Mouse (Mus musculus) spleen, postnatal 14 days (tissue): ENCODE measurements at regions not wholly inside any gene's neighbourhood (a gene's known extent, or its start where the extent isn't known, plus 50 kb on each side); places are given as distances from the start of the nearest gene placed in this dataset.

ENCODE experiments used
- DNase-seq, 2 experiments: peaks; one replicate each; pipeline ENCODE4 v3.0.0; 2021 to 2022; ENCODE audit warnings: low spot score in 2 of 2

DNA sequence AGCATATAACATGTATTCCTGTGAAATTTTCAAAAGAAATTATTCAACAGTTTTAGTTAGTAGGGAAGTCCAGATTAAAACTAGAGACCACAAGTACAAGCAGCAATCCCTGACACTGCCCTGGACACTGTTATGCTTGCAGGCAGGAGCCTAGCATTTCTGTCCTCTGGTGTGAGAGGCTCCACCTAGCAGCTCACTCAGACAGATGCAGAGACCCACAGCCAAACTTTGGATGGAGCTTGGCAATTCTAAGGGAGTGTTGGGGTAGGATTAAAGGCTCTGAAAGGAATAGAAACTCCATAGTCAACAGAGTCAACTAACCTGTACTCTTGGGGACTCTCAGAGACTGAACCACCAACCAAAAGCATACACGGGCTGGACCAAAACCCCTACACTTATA lies 509.8 kb downstream of the Flrt2 start:
- no peak for DNase-seq

DNA sequence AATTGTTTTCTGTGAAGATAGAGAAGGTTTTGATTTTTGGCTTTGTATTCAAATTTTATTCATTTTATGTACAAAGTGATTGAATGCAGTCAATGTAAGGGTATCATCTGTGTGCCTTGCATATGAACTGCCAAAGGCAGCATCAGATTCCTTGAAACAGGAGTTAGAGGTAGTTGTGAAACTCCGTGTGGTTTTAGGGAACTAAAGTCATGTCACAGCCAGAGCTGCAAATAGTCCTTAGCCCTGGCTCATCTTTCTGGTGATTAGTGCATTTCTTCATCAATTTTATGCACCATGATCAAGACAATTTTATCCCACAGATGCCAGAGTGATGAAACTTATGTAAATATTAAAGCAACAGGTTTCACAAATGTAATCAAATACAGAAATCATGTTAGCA lies 534.4 kb downstream of the Flrt2 start:
- DNase-seq: no peak

DNA sequence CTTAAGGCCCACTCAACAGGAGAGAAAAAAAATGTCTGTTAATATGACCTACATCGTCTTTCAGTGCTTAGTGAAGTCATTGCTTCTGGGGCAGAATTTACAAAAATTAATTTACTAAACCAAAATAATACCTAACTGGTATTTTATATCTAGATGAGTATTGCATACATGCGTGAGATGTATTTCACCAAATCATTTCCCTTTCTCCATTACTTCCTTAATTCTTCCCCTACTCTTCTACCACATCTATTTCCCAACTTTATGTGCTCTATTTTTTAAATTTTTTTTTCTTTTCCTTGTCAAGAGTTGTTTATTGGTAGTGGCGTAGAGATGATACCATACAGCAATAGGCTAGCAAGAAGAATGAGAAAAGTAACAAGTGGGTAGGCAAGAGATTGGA lies 536.7 kb downstream of the Flrt2 start:
- no peak for DNase-seq

DNA sequence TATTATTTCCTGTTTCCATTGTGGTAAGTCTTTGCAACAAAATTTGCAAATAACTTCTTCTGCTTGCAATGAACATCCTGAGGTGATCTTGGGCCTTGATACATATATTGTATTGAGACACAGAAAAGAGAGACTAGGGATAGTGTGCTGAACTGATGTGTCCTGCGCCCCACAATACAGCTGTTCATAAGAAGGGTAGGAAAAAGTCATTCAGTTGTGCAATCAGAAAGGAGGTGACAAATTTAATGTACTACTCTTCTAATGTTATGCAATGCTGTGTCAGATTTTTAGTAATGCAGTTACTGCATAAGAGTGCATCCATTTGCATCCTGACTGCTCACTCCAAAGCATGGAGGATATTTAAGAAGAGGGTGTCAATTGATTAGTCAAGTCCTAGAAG lies 543.5 kb downstream of the Flrt2 start:
- DNase-seq: no peak

DNA sequence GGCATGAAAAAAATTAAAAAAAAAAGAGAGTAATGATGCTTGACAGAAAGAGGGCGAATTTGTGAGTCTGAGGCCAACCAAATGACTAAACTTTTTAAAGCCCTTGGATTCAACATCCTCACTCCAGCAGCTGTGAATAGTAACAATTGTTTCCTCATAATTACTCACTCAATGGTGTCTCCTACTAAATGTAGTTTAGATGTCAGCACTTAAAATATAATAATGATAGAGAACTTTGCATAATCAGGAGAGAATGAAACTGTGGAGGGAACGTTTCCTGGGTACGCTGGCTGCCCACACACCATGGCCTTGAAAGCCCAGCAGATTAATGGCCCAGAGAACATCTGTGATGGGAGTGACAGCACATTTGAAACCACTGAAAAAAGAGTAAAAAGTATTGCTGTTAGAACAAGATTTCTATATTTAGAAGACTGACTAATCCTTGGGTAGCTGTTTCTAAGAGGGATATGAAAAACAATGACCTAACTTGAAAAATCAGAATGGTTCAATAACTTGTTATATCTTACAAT lies 544.0 kb downstream of the Flrt2 start:
- no peak for DNase-seq

DNA sequence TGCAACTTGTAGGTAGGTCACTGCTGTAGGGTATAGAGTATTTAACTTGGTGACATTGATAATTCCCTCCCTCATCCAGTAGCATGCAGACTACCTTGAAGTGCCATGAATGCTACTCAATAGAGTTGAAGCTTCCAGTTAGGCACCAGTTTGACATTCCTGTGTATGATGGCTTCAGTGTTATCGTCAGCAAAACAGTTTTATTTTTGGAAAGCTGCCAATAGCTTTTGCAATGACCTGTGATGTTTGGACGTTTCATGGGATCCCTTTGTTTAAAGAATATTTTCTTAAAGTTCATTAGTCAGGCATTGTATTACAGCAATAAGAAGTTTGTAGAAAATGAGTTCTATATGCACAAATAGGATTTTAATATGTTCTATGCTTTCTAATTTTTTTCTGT lies 547.6 kb downstream of the Flrt2 start:
- no peak for DNase-seq

DNA sequence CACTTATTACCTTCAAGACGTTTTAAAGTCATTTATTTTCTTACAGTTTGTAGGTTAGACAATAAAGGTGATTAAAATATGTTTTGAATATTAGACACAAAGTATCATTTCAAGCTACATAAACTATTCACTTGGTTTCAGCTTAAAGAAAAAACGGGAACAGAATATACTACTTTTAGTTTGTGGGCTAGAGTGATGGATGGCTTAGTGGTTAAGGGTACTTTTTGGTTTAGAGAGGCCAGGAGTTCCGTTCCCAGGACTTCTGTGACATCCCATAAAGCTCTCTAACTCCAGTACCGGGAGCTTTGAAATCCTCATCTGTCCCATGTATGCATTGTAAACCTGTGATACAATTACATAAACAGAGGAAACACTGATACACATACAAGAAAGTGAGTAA lies 570.0 kb downstream of the Flrt2 start:
- DNase-seq: no peak

DNA sequence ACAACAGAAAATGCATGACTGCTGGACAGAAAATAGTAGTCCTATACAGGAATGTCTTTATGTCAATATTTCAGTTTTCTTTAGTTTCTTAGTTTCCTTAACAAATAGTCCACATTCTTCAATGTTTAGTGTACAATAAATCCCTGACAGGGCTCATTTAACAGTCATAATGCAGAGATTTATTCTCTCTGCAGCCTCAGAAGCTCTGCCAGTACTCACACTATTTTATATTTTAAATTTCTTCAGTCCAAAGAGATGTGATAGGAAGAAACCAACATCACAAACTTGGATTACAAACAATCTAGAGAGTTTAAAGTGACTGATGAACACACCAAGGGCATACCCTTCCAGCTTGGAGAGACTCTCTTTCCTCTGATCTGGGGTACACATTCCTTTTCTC lies 583.9 kb downstream of the Flrt2 start:
- DNase-seq: no peak

DNA sequence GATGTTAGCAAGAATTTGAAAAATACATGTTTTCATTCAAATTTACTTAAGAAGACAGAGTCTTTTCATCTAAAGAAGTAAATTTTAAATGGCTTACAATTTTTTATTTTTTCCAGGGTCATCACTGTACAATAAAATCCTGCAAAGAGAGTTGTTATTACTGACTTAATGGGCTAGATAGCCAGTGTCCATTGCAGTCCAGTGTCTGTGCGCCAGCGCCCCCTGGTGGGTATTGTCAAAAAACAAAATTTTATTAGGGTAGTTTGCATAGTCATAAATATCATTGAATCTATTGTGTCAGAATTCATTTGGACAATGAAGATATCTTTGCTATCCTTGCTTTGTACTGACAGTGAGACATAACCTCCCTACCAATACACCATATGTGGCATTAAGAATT lies 619.1 kb downstream of the Flrt2 start:
- peak in 1 of 2 experiments; percentile 1 for DNase-seq

DNA sequence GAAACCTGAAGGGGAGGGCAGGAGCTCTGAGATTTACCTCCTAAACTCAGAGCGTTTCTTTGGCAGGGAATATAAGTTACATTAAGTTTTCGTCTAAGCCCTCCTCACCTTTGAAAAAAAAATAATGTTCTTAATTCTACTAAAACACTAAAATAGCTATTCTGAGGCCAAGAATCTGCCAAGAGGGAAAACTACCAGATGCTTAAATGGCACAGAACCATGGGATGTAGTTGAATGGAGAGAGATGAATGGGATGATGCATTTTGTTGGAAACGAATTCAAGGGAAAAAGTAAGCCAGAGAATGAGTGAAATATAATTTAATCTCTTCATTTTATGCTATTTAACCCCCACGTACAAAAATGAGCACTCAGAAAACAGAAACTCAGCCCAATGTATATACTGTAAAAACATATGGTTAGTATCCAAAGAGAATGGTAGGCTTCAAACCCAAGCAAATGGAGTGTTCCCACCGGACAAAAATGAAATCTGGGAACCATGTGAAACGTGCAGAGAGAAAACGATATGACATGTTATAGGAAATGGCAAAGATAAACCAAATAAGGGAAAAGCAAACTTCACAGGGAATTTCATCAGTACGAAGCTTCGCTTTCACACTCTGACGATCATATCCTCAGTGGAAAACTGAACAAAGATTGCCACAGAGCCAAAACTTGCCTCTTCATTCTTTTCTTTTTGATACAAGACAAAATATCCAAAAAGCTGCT lies 631.2 kb downstream of the Flrt2 start:
- no peak for DNase-seq

DNA sequence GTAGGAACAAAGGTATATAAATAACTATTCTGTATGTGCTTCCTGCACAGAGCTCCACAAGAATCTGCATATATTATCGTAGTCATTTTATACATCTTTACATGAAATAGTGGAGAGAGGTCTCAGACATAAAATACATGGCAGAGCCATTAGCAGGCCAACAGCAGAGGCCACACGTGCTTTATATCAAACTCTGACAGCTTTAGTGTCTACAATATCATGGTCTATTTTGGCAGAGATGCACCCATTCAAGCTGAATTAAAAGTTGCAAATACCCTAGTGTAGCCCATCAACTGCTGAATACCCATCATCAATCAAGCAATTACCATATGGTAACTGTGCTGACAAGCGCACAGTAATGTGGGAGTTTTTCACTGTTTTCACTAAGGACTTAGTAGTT lies 659.1 kb downstream of the Flrt2 start:
- DNase-seq: no peak

DNA sequence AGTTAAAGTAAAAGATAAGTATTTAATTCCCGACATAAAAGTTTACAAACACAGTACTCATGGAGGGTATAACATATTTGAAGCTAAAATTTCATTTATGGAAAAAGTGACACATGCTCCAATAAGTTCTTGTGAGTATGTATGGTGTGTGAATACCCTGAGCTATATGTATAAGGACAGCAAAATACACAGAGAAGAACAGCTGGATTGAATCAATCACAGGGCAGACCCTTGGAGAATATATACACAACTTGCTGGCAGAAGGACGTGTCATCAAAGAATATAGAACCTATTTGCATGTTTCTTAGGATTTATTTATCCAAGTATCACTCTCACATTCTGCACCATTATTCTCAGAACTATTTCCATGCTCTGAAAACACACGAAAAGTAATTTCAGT lies 686.9 kb downstream of the Flrt2 start:
- no peak for DNase-seq

DNA sequence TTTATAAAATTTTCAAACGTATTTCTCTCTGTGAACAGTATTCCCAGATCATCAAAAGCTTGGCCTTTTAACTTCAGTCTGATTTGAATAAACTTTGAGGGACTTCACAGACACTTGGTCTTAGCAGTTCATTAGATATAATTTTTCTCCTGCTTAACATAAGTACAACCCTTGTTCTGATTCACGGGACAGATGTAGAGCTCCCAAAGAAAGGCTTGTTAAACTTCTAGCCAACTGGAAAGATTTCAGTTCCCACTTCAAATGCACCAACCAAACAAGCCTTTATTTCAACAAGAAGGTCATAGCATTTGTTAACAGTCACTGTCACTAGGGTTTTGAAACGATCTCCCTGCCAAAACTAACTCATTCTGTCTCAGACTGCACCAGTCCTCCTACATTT lies 727.1 kb downstream of the Flrt2 start:
- DNase-seq: no peak

DNA sequence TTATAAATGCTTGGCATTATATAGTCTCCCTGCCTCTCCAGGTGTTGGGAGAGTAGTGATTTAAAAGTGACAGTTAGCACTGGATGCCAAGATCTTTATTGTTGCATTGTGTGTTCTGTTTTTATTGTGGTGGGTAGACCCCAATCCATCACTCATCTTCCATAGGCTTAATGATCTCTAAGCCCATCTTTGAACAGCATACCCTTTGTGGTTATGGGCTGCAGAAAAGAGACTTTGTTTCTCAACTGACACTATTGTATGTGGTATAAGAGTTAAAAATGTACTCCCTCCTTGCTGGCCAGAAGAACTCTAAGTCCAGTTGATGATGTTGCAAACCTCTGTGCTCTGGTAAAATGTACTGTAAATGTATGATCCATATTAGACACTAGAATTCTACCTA lies 727.5 kb downstream of the Flrt2 start:
- DNase-seq: no peak

DNA sequence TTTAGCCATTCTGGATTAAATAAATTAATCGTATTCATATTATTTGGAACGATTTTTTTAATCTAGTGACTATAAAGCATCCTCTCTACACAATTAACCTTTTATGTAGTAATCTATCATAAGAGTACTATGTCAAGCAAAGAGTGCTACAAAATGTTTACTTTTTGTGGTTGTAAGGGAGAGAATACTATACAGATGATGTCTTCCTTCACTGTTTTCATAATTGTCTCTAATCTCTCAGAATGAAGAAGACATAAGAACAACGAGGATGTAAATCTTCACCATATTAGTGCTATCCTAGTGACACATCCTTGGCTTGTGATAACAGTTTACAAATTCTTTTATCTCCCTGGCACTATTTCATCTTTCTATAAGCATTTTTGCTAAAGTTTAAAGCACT lies 735.6 kb downstream of the Flrt2 start:
- DNase-seq: no peak

DNA sequence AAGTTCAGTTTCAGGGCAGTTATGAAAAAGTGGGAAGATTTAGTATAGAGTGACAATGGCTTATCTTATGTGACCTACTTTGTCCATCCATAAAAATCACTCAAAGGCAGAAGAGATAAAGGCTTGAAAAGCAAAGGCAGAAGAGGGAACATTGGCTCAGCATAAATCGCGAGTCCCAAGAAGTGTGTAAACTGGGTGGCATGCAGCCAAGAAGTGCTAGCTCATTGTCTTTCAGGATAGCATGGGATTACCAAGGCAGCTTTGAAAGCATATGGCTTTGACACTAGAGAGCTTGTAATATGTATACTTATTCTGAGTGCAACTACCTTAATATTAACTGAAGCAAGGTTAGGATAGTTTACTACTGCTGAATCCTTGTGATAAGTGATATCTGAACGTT lies 750.5 kb downstream of the Flrt2 start:
- no peak for DNase-seq

DNA sequence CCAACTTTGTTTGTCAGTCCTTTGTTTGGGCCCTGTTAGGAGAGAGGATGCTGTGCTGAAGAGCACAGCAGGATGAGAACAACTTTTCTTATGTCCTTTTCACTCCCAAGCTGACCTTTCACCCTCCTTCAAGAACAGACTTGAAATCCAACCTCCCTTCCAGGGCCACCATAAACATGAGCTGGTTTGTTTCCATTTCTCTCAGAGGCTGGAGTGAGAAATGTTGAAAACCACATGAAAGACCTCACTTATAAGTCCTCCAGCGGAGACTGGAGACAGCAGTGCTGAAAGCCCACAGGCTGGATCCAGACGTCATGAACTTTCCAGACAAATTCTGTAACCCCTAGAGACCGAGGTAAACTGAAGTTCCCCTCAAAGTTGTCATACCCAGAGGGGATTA lies 761.3 kb downstream of the Flrt2 start:
- DNase-seq: no peak

DNA sequence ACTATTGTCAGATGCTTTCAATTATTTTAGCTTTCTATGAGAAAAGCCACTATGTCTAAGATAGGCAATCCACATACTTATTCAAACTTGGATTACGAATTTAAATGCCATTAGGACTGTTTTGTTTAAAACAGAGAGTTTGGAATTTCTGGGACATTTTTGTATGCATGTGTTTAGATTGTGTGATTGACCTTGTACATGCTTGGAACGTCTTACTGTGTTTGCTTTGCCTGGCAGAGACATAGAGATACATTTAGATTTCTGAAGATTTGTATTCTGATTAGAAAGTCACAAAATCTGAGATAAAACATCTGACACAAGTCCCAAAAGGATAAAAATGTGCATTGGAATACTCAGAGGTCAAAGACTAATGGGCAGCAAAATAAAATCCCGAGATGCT lies 784.3 kb downstream of the Flrt2 start:
- DNase-seq: no peak

DNA sequence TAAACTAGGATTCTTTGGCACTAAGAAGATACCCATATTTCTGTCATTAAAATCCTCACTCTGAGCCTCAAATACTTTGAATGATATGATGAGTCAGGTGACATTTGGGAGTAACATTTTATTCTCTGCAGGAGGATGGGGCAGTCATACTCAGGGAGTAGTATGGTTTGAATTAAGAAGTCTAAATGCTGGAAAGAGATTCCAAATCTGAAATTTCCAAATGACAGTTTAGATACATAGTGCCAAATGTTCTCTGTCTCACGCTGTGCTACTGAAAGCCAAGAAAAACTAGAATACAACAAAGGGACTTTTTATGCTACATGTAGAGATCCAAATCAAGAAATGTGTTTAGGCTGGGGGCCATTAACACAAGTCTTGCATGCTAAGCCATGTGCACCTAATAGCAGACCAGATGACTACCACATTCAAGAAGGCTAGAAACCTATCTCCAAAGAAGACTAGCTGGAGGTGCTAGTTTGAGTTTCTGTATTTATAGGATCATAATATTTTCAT lies 796.5 kb downstream of the Flrt2 start:
- DNase-seq: no peak

DNA sequence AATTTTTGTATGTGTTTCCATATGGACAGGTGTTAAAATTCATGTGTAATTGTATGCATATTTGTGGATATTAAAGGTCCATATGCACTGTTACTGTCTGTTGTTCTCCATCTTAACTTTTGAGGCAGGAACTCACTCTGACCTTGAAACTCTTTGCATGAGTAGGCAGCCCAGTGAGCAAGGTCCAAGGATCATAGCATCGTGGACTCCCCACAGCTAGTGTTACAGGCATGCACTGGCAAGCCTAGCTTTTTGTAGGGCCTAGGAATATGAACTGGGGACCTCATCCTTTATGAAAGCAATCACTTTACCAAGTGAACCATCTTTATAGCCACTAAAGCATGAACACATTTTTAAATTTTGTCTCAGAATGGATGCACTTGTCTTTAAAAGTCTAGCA lies 817.6 kb downstream of the Flrt2 start:
- DNase-seq: no peak

DNA sequence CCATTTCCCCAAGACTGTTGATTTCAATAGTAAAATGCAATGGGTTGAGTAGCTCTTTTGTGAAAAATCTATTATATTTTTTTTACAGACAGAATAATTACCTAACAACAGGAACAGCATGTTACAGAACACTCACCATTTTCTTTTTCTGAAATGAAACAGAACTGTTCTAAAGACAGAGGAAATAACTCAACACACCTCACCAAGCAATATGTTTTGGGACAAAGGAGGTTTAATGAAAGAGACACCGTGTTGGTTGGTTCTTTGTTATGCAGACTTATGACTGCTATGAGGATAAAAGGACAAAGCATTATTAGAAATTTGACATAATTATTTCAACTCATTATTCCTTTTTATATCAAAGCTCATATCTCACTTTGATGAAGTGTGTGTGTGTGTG lies 866.8 kb downstream of the Flrt2 start:
- no peak for DNase-seq

DNA sequence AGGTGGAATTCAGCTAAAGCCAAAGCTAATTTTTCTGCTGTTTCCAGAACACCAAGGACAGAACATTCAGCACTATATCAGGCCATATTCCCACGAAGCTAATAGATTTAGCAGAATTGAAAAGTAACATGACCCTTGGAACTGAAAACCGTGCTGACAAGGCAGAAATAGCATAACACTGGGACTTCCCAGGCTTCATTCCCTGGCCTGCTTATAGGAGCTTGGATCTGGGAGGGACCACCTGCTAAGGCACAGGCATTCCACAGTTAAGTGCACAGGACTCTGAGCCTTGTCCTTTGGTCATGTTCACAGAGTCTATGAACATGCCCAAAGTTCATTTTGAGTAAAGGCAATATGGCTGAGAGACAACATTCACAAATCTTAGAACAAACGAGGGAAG lies 902.8 kb downstream of the Flrt2 start:
- DNase-seq: no peak

DNA sequence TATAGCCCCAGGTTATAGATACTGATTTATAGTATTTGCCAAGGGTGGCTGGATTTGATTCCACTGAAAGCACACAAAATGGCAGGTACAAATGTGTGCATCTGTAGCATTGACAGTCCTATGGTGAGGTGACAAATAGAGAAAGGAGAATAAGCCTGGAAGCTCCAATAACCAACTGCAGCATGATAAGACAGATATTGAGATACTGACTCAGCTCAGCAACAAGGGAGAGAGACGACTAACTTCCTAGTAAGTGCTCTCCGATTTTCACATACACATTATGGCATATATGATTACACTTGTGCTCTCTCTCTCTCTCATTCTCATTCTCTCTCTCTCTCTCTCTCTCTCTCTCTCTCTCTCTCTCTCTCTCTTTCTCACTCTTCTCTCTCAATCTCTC lies 923.1 kb downstream of the Flrt2 start:
- DNase-seq: no peak

DNA sequence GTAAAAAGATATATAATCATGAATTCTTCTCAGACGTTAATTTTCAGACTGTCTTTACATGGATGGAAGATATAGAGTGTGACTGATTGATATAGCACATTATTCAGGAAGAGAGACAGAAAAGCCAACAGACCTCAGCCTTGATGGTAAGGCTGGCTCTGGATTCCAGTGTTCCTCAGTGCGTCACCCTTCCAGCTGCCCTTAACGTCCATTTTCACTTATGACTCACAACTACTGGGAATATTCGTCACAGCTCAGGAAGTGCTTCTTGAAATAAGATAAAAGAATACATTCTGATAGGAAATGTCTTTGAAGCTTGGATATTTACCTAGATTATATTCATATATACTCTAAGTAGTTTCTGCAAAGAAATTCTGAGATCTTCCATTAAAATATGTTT lies 923.8 kb downstream of the Flrt2 start:
- no peak for DNase-seq
